Mouse (Mus musculus): ENCODE data around the gene Adm2.

Adm2 gene

DNA sequence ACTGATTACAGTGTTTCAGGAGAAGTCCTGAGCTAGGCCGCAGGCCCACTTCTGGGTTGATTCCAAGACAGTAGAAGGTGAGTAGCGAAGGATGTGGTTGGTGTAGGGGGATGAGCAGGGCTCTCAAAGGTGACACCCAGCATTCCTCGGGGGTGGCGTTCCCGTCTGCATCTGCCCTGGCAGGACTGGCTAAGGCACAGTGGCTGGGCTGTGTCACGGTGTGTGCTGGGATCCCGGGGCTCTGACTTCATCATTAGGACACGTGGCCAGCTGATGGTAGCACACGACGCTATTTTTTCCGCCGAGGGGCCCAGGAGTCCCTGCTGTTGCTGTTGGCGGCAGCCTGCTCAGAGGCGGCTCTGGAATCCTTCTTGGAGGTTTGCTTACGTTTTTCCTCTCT is 28.8 kb downstream of the Adm2 start:
- in situ Hi-C loops (cut with MboI; ENCODE audit: low pct_unique_long_range_greater_than_20kb in 1 of 2, low sequenced_read_pairs in 2 of 2, unreplicated experiment in 1 of 2), result no loop called here

DNA sequence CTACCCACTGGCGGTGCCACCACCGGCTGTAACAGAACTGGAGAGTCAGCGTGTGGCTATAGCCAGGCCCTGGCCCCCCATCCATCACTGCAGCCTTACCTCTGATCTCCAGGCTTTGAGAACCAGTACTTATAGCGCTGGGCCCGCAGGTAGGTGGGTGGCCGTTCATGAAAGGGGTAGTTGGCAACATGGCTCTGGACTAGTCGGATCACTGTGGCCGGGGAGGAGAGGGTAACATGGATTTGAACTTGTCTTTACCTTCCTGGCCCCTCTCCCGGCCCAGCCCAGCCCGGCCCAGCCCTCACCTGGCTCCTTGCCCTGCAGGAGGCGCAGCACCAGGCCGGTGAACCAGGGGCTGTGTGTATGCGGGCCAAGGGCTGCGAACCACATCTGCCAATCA is 29.5 kb downstream of the Adm2 start:
- in situ Hi-C loops (cut with MboI; ENCODE audit: low pct_unique_long_range_greater_than_20kb in 1 of 2, low sequenced_read_pairs in 2 of 2, unreplicated experiment in 1 of 2), result no loop called here

DNA sequence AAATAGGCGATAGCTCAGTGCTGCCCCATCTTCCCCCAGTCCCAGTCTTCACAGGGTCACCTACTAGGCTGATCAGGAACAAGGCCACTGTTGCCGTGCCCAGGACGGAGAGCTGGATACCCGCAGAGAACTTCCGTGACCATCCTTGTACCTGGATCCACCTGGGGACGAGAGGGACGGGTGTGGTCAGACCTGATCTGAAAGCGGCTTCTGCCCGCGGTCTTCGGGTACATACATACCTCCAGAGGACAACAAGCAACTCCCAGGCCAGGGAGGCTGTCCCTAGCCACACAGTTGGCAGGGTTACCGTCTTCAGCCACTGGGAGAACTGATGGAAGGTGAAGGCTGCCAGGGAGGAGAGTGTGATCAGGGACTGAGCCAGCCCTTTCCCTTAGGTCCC is 30.3 kb downstream of the Adm2 start:
- in situ Hi-C loops (cut with MboI; ENCODE audit: low pct_unique_long_range_greater_than_20kb in 1 of 2, low sequenced_read_pairs in 2 of 2, unreplicated experiment in 1 of 2), result no loop called here

DNA sequence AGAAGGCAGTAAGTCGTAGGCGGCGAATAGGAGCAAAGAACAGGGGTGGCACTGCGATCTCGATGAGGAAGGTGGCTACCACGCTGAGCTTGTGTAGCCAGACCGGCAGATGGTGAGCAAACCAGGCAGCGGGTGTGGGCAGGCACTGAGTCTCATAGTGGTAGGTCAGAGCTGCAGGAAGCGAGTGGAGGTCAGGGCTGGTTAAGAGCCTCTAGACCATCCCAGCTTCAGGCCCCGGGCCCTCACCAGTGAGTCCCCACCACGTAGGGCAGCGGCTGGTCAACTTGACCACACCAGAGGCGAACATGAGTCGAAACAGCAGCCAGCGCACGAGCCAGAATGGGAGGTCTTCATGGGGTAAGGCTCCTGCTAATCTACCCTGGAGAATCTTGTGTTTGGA is 31.3 kb downstream of the Adm2 start:
- in situ Hi-C loops (cut with MboI; ENCODE audit: low pct_unique_long_range_greater_than_20kb in 1 of 2, low sequenced_read_pairs in 2 of 2, unreplicated experiment in 1 of 2), result no loop called here

DNA sequence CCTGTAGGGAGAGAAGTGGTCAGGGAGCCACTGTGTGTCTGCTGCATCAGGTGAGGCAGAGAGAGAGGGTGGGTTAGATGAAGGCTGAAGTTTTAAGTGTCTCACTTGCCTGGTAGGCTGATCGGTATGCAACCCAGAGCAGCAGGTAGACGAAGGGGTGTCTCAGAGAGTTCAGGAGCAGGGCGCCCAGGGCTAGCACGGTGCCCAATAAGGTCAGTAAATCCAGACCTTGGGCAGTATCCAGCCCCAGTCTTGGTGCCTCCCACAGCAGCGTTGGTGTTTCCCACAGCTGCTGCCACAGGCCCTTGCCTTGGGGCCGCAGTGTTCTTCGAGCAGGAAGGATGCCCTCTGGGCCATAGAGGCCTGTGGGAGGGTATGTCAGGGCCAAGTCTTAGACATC is 31.9 kb downstream of the Adm2 start:
- in situ Hi-C loops (cut with MboI; ENCODE audit: low pct_unique_long_range_greater_than_20kb in 1 of 2, low sequenced_read_pairs in 2 of 2, unreplicated experiment in 1 of 2), result no loop called here

DNA sequence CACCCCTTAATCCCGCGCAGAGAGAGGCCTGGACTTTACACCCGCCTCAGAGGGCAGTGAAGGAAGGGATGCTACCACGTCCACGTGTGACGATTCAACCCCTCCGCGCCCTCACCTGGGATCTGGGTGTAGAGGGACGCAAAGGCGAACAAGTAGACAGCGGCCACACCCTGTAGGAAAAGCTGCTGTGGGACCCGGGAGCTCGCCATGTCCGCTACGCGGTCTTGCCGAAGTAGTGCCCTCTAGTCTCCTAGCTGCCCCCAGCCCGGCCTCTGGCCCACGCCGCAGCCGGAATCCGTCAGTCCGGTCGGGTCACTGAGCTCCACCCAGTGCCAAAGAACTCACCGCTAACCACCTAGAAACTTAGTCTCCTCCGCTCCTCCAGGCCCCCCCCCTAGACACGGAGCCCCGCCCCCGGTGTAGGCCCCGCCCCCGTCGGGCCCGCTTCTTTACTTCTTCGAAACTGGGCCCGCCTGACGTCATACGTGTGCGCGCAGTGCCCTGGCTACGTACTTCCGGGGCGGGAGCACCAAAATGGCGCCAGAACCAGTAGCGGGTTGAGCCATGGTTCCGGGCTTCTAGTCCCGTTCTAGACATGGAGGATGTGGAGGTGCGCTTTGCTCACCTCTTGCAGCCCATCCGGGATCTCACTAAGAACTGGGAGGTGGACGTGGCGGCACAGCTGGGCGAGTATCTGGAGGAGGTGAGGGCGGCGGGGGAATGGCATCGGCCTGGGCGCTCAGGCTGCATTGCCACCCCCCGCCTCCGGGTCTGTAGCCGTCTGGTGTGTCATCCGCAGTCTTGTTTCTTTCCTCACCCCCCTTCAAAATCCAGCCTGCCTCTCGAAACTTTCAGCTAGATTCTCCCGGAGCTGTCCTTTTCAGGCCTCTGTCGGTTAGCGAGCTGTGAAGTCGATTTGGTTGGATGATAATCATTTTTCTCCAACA is 33.0 kb downstream of the Adm2 start, which contains the start of the genes Lmf2 and Ncaph2:
Lmf2 (minus strand) TSS at position 419 of the 947 bp plus-strand sequence.
Ncaph2 (plus strand) TSS at position 479 of the 947 bp plus-strand sequence.
- in situ Hi-C loops (cut with MboI; ENCODE audit: low pct_unique_long_range_greater_than_20kb in 1 of 2, low sequenced_read_pairs in 2 of 2, unreplicated experiment in 1 of 2), result no loop called here

DNA sequence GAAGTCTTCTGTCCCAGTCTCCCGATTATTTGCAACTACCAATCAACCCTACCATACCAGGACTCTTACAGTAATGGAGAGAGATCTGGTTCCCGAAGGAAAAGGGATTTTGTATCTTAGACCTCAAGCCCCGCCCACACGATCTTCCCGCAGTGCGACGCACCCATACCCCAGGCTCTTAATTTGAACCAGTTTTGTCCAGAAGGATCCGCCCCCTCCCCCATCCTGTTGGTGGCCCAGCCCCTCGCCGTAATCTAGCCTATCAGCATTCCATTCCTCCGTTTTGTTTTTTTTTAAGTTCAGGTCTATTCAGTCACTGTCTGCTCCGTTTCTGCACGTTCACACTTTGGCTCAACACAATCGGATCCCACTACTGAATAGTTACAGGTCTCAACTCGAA is 33.9 kb downstream of the Adm2 start:
- in situ Hi-C loops (cut with MboI; ENCODE audit: low pct_unique_long_range_greater_than_20kb in 1 of 2, low sequenced_read_pairs in 2 of 2, unreplicated experiment in 1 of 2), result no loop called here

DNA sequence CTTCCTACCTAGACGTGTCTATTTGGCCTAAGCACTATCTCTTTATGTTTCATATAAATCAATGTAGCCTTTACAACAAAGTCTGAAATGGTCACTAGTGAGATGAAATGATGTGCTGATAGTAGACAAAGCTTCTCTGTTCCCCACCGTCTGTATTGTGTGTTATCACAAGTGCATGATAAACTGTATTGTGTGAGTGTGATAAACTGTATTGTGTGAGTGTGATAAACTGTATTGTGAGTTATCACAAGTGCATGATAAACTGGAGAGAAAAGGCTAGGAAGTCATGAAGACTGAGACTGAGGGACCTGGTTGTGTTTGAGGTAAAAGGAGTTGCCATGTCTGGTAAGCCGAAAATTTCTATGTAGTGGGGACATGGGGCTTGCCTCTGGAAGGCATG is 36.3 kb downstream of the Adm2 start:
- in situ Hi-C loops (cut with MboI; ENCODE audit: low pct_unique_long_range_greater_than_20kb in 1 of 2, low sequenced_read_pairs in 2 of 2, unreplicated experiment in 1 of 2), result no loop called here

DNA sequence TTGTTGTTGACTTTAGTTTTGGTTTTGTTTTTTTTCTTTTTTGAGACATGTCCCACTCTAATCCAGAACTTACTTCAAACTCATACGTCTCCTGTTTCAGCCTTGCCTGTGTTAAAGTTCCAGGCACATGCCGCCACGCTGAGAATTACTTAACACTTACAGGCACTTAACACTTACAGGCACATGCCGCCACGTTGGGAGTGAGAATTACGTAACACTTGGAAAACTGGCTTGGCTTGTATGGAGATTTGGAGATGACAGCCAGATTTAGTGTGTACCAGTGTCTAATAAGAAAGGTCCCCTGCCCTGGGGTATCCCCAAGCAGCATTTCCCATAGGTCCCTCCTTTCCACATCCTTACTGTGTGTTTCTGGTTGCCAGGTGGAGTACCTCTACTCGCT is 40.5 kb downstream of the Adm2 start:
- in situ Hi-C loops (cut with MboI; ENCODE audit: low pct_unique_long_range_greater_than_20kb in 1 of 2, low sequenced_read_pairs in 2 of 2, unreplicated experiment in 1 of 2), result no loop called here

DNA sequence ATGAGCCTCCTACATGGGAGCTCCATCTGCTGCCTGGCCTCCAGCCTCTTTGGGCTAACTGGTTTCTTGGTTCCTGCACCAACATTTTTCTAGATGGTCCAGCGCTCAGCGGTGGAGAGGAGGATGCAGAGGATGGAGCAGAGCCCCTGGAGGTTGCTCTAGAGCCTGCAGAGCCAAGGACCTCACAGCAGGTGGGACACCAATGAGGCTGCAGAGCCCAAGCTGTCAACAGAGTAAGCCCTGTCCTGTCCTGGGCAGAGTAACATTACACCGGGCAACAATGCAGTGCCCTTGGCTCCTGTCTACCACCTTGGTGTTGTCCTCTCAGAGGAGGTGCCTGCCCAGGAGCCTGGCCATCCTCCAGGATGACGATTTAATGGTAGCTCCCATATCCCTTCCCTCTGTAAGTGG is 42.6 kb downstream of the Adm2 start:
- in situ Hi-C loops (cut with MboI; ENCODE audit: low pct_unique_long_range_greater_than_20kb in 1 of 2, low sequenced_read_pairs in 2 of 2, unreplicated experiment in 1 of 2), result no loop called here

DNA sequence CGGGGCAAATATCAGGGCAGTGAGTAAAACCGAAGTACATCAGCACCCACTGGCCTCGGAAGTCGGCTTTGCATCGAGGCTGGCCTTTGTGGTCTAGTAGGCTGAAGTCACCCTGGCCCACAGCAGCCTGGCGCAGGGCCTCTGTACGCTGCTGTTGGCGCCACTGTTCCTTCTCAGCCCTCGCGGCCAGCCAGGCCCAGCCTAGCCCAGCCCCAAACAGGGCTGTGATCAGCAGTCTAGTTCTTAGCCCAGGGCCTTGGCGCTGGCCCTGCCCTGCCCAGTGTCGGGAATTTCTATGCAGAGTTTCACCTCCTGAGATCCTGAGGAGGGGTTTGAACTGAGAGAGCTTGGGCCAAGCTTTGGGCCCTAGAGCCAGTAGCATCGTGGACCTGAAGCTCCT is 49.5 kb downstream of the Adm2 start:
- in situ Hi-C loops (cut with MboI; ENCODE audit: low pct_unique_long_range_greater_than_20kb in 1 of 2, low sequenced_read_pairs in 2 of 2, unreplicated experiment in 1 of 2), result no loop called here

DNA sequence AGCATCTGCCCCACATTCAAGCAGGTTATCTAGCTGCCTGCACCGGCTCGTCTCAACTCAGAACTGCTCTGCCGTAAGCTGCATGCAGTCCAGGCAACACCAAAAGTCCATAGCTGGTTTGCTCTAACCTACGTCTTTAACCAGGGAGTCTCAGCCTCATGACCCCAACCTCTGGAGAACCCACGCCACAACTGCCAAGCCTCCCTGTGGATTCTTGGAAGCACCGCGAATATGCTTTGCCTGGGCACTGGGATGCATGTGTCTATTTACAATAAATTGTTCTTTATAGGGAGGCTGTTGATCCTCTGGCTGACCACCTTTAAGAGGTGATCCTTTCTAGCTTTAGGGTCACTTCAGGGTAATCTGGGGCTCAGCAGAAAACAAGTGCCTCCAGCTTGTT is 50.0 kb downstream of the Adm2 start:
- in situ Hi-C loops (cut with MboI; ENCODE audit: low pct_unique_long_range_greater_than_20kb in 1 of 2, low sequenced_read_pairs in 2 of 2, unreplicated experiment in 1 of 2), result no loop called here

DNA sequence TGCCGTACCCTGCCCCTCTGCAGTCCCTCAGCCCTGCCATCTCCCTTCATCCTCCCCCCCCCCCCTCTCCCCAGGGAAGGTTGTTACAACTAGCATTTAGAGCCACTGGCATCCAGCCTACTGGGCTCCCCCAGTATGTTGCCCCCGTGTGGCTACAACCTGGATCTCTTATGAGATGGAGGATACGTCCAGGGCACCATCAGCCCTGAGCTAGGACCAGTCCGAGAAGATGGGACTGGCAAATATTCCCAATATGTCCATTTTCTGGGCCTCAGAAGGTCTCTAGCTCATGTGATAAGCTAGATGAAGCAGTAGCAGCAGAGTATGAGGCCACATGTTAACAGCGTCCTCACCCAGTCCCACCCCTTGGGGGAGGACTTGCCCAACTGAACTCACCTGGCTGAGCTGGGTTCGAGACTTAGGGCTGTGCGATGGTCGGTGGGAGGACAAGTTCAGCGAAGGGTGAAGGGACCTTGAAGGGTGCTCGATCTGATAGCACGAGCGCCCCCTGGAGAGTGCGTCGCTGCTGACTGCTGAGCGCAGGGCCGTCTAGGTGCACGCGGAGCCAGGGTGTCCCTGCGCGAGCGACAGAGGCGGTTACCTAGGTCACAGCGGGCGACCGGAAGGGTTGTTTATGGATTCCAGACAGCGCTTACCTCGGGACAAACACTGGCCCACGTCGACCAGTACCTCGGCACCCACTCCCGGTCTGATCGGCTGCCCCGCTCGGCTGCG is 50.7 kb downstream of the Adm2 start:
- in situ Hi-C loops (cut with MboI; ENCODE audit: low pct_unique_long_range_greater_than_20kb in 1 of 2, low sequenced_read_pairs in 2 of 2, unreplicated experiment in 1 of 2), result no loop called here

DNA sequence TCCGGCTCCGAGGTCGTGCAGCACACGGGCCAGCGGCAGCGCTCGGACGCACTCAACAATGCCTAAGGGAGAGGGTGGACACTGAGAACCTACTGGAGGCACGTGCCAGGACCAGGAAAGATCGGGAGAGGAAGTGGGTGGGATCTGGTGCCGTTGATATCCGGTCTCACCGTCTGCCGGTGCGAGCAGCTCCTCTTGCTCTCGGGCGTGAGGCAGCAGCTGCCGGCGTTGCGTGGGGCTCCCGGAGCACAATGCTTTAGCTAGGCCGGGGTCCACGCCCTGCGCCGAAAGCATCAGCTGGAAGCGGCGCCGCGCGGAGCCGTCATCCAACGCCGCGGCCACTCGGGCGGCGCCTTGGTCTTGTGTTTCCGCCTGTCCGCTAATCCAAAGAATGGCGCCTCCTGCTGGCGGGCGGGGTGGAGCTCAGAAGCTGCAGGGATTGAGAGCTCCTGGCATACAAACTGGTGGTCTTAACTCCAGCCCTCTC is 51.3 kb downstream of the Adm2 start, which contains the start of gene Sco2:
Sco2 (minus strand) TSS at position 85 of the 487 bp plus-strand sequence.
- in situ Hi-C loops (cut with MboI; ENCODE audit: low pct_unique_long_range_greater_than_20kb in 1 of 2, low sequenced_read_pairs in 2 of 2, unreplicated experiment in 1 of 2), result no loop called here

Measured in mouse embryonic stem cell (cell line).